Mouse (Mus musculus) stomach, postnatal 0 days (tissue): ENCODE data around the gene Tmem200c.

ENCODE experiments used
- CTCF ChIP-seq: IDR thresholded peaks from 2 replicates; pipeline ENCODE4 v1.5.1; 2016; ENCODE audit warnings: antibody characterized with exemption, low read depth, mild to moderate bottlenecking, moderate library complexity
- EP300 ChIP-seq: optimal IDR thresholded peaks from 2 replicates; pipeline ENCODE3; 2016; ENCODE audit warnings: antibody characterized with exemption

DNA sequence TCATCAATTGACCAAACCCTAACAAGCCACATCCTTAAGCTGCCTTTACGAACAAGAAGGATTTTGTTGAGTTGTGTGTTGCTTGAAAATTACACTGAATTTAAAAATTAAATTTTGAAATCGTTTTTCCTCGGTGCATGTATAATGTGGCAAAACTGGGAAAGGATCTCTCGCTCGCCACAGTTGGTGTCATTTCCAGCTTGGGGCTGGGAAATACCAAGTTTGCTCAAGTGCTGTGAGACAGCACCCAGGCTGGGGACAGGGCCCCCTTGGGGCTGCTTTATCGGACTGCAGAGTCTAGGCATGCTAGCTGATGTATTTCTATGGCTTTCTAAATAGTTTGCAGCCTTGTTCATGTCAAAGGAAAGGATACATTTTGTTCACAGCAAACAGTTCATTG is 22.3 kb downstream of the Tmem200c start:
- TF ChIP-seq EP300 (no peak), CTCF (no peak)
